Mouse (Mus musculus) heart, adult 8-10 months (tissue): ENCODE measurements around the gene Pik3ap1. TPM values are rescaled to one million over a fixed set of nuclear protein-coding genes. Genes with fewer than 3 reads are reported as not detected.
A peak's percentile ranks its signal among the peaks of the same experiment; 100 is the strongest.

Source experiments
- DNase-seq: peaks from one replicate; pipeline ENCODE4 v3.0.0; 2022; ENCODE audit warnings: low spot score
- total RNA-seq, 4 experiments: library from RNA; stranded (reverse); gene quantifications; 2 replicates each; pipeline ENCODE4 v1.2.4; 2022

Pik3ap1 gene
- total RNA-seq, 4 experiments from 2014 or later, result 1.1 to 1.7 (median 1.5) TPM

DNA sequence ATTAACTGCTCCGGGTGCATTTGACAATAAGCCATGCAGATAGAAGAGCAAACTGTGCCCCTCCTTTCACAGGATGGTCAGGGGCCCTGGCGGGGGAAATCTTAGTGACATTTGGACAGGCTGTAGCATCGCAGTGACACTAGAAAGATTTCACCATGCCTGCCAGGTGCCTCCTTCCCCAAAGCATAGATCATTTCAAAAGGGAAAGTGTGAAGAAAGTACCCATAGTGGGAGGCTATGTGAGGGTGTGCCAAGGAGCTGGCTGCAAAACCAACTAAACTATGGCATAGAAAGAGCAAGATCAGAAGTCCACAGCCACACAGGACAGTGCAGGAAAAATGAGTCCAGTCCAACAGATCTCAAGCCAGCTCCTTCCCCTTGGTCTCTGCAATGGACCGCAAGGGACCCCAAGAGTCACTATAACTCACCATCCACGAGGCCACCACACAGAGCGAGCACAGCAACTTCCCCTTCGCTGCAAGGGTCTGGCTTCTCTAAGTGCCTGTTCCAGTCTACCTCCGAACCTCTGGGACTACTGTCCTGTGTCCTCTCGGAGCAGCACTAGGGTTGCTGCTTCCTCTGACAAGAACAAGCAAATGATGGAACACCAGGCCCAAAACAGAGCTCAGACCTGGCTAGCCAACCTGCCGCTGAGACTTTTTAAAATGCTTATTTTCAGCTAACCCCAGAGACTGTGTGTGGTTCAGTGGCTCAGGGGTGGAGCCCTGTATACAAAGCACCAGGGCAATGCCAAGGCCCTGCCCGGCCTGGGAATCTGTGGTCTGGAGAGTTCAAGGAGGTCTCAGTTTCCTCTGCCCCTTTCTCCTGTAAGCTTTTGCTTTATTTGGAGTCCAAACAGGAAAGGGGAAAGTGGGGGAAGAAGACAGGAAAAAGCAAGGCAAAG, 15.1 kb downstream of the Pik3ap1 start:
- no peak for DNase-seq

DNA sequence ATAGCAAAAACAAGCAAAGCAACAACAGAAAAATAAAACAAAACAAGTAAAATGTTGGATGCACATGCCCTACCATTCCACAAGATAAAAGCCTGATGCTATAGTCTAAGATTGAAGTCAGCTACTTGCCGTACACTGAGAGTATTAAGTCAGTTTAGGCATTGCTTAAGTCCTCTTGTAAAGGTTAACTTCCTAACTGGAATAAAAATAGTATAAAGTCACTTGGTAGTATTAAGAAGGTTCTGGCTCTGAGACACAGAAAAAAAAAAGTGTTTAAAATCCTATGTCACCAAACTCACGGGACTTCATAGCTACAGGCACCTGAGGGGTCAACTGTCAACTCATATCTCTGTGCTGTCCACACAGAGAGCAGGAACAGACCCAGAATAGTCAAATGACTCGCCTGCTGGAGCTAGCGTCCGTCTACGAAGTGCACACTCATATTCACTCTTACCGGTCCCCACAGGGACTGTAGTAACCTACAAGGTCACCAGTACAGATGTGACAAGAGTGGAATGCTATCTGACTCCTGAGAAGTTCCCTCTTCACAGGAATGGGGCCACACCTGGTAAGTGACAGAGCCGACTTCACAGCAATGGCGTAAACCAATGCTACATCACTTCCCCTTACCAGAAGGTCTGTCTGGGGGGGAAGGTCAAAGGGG, 17.9 kb downstream of the Pik3ap1 start:
- DNase-seq, result no peak

DNA sequence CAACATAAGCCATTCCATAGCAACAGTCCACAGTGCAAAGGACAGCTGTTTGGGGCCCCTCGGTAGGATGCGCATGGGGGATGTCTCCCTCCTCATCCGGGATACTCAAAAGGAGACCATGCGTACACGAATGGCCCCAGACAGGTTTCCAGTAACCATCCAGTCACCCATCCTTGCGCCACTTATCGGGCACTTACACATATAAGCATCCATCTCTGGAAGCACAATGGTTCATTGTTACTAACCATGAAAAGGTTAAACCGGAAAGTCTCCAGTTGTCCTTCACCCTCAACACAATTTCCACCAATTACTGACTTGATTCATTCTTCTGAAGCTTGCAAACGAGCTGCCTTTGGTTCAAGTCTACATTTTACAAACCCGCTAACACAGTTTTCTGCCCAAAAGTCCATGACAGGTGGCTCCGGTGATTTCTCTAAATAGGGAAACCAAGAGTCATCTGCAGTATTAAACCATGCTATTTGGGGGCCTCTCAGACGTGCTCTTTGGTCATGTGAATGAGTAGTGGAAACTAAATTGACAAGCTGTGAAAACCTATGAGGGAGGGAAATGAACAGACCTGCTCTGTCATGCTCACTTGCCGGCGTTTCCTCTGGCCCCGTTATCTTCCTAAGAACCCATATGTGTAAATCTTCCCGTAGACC, 18.6 kb downstream of the Pik3ap1 start:
- no peak for DNase-seq

DNA sequence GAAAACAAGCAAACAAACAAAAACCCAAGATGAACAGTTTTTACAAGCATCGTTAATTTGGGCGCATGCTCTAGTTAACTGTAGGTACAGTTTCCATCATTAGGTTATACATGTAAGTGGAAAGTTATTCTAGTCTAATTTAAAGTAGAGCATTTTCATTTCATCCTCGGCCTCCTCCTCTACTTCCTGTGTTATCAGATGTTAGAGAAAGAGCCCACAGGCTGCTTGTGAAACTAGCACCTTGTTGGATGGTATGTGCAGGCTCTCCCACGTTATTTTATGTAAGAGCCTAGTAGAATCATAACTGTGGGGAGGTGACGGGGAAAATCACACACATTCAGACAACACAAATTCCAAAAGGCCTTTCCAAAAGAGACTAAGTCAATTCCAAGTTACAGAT, 19.3 kb downstream of the Pik3ap1 start:
- no peak for DNase-seq

DNA sequence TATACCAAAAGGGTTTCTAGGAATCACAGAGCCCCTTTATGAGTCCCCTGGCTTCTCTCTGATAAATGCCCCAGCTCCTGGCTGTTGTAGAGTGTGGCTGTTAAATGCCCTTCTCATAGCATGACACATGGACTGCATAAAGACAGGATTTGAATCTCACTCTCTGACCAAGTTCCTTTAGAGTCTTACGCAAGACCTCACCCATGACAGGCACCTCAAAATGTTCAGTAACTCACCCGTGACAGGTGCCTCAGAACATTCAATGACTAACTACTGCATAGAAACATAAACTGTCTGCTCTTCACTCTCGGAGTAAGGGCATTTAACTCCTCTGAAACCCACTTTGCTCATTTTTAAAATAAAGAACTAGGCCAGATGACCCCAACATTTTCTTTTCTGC, 20.4 kb downstream of the Pik3ap1 start:
- DNase-seq, result no peak

DNA sequence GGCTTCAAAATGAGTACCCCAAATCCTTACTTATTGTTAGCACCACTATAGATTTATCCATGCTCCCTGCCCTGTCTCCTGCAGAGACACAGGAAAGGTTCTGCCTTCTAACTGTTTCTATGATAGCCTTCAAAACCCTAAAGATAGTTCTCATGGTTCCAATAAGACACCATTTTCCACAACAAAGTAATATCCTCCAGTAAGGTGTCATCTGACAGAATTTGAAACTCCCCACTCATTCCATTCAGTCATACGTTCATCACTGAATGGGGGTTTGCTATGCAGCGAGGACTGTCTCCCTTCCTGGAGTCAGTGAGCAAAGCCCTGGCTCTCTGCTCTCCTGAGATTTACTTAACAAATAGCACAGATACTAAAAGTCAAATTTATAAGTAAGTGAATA, 21.9 kb downstream of the Pik3ap1 start:
- no peak for DNase-seq

DNA sequence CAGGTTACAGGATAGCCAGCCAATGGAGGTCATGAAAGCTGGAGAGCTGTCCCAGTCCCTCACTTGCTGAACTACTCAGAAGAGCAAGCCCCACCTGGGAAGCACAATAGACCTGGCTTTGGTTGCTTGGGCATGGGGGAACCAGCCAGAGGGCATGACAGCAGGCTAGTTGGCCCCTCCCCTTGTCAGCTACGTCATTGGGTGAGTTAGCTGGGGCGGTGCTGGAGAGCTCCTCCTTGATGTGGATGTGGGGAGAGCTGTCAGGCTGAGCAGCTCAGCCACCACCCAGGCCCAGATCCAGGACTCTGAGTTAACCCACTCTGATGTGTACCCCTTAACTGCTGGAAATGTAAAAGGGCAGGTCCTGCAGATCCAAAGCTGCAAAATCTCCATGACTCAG, 24.4 kb downstream of the Pik3ap1 start:
- no peak for DNase-seq

DNA sequence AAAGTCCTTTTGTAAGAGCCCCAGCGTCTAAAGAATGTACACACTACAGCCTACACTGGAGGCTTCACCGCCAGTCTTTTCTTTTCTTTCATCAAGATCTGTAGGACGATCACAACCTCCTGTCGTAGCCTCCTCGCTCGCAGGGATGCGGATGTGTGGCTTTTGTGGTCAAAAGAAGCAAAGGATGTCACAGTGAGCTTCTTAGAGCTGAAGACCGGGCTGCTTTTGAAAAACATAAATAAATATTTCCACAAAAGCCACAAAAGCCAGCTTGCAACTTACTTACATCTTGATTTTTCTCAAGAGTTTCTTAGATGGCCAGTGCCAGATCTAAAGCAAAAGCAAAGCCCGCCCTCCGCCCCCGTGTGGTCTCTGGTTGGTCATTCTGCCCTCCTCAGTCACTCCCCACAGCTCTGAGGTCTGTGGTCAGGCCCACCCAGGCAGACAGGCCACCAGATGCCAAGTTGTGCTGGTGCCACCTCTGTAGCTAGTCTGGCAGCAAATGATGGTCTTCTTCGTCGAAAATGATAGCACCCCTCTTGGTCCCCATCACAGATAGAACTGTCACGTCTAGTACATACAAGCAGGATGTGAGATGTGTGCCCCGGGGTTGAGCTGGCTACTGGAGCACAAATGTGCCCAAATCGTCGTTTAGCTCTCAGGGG, 30.5 kb downstream of the Pik3ap1 start:
- DNase-seq, result no peak

DNA sequence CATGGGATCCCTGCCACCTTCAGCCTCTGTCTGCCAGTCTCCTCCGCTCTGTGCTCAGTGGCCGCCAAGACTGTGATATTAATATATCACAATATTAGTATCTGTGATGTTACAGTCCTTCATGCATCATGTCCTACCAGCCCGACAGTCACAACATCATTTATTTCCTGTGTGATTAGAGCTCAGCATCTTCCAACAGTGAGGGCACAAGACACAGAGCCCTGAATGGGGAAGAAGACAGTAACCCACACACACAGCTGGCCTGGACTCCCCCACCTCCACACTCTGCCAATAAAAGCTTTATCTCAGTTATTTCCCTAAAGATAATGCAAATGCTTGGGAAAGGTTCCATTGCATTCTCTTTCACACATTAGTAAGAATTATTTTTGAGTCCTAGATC, 35.3 kb downstream of the Pik3ap1 start:
- no peak for DNase-seq

DNA sequence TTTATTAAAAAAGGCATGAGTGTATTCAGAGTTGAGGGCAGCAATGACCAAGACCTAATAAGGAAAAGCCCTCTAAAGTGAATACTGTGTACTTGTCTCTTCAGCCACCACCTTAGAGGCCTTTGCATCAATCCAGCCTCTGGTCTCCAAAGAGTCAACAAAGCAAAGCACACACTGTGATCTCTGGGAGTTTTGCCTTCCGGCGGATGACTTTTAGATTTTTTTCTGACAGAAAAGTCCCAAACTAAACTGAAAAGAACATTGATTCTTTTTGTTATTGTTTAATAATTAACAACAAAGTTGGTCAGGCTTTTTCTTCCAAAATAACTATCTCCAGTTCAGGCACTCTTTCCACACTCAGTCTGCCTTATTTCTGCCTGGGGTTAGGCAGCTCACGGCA, 36.7 kb downstream of the Pik3ap1 start:
- no peak for DNase-seq

DNA sequence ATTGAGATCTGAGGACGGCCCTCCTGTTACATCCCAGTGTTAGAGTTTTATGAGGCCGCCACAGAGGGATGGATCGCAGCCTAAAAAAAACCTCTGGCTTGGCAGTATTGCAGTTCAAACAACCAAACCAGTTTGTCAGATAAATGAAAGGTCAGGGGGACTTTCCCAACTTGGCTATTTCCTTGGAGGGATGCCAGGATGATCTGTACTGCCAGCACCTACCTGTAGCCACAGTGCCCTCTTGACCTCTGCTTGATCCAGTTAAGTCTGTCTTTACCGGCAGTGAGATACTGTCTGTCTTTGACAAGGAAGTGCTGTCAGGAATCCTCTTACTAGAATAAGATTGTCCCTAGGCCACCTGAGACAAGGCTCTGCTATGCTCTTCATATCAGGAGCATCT, 37.6 kb downstream of the Pik3ap1 start:
- no peak for DNase-seq

DNA sequence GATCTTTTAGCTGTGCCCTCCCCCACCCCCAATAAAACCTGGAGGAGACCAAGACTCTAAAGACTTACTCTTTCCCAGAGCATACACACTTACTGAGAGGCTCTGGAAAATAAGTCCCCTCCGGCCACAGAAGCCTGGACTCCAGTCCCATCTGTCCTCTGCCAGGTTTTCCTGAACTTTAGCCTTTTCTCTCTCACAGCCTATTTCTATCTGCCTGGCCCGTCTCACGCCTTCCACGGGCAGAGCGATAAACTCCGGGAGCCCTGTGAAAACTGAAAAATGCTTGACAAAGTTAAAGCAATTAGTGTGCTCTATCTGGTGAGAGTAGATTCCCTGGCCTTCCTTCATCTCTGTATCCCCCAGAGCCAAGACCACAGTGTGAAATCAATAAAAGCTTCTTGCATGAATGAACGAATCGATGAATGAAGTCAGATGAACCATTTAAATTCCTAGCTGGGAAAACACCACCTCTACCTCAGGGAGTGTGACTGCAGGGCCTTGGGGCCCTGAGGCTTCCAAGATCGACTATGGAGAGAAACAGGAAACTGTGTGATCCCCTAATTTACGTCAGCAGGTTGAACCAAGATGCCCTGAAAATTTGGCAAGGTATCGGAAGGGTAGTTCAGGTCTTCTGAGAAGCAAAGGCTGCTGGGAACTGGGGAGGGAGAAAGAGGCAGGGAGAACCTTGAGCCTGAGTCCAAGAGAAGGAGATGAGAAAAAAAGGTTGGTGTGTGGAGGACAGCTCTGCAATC, 38.6 kb downstream of the Pik3ap1 start:
- no peak for DNase-seq

DNA sequence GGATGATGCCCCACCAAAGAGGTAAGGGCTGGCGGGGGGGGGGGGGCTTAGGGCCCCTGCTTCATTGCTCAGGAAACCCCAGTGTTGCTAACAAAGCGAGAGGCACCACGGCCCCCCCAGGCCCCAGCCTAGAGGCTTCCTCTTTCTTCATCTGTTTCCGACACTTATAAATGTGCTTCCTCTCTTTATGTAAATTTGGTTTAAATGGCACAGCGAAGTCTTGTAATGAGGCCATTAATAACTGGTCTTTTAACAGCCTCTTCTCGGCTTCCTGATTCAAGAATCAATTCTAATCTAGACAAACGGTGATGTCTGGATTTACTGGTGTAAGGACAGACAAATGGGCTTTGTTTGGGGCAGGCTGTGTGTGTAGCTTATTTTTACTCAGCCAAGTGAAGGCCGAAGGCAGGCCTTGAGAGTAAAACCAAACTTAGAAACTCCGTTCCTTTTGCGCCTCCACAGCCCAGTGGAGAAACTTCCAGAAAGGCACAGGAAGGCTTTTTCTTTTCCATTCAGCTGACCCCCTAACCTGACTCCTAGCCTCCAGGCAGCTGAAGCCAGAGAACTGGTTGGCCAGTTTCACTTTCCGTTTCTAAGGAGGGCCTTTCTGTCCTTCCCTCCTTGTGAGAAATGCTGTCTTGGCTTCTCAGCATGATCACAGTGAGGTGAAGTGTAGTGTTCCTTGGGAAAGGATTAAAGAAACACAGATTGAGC, 39.7 kb downstream of the Pik3ap1 start:
- peak; percentile 58 for DNase-seq

DNA sequence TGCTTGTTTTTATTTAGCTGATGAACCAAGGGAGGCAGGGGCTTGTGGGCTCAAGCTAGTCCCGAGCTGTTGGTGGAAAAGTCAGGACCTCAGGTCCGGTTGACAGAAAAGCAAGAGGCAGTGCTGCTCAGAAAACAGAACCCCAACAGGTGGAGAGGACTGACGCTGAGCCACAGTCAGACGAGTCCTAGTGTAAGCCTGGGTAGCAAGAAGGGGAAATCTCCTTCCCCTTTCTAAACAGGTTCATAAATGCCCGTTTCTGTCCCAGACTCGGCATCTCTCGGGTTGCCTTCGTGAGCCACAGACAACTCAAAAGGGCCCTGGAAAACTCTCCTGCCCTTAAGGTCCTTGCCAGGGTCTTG, 40.3 kb downstream of the Pik3ap1 start:
- DNase-seq, result no peak

DNA sequence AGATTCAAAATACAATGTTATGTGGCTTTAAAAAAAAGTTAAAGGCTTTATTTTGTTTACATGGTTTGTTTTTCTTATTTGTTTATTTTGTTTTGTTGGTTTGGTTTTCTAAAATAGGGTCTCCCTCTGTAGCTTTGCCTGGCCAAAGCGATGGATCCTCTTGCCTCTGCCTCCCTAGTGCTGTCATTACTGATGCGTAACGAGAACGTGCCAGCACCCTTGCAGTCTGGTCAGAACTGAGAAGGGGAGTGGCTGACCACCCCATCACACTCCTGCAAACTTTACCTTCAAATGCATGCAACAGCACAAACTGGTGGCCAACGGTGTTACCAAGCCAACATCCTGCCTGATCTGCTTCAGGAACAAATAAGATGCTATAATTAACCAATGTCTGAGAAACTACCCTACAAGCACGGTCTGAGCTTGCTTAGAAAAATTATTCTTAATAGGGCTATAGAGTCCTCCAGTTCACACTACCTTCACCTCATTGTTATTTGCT, 42.3 kb downstream of the Pik3ap1 start:
- DNase-seq, result no peak

DNA sequence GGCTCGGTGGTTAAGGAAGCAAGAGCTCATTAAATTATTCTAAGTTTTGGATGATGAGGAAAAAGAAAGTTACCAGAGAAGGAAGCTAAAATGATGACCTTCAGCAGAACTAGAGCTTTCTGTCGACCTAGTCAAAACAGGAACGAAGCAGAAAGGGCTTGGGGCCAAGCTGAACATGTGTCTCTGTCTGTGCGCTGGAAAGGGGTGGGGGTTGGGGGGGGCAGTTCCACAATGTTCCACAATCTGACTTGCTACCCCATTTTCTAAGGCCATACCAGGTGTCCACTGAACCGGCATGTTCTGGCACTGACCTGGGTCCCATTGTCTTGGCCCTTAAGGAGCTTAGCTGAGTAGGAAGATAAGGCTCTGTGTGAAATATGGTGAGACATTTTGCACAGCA, 43.2 kb downstream of the Pik3ap1 start:
- no peak for DNase-seq

DNA sequence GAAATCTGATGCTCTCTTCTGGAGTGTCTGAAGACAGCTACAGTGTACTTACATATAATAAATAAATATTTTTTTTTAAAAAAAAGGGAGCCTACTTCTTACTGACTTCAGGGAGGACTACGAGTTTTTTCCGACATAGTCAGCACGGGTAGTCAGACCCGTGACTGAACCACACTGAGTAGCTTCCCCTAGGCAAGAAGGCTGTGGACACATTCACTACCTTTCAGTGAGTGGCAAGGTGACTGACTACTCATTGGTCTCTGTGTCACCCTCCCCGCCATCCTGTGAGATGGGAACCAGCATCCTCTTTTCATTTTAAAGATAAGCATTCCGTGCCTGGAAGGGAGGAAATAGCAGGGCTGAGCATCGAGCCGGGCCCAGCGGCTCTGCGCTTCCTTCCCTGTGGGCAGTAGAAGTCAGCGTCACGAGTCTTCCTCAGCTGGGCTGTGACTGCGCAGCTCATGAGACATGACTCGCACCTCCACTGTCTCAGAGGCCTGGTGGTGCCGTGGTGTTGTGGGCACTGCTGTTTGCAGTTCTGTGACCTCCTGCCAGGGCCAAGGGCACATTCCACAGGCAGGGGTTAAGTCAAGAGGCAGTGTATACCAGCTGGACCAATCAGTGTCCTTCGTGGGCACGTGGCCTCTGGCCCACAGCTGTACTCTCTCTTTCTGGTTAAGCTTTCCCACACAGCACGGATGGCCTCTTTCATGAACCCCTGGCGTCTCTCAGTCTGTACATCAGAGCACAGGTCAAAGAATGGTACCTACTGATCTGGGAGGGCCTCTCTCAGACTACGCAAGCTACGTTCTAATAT, 45.7 kb downstream of the Pik3ap1 start:
- DNase-seq, result peak; percentile 39

DNA sequence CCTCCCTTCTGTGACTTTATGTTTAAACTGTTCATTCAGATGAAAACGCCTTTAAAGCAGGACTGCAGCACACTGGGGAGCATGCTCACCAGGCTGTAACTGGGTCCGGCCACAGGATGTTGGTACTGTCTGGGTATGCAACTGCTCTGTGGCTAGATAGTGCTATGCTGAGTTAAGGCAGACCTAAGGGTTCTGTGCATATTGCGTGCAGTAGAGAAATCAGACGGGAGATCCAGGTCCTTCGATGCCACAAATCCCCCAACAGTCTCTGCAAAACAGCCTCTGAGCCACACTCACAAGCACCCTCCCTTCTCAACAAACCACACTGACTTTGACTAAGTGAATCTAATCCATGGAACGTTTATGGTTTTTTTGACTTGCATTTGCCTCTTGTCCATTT, 46.5 kb downstream of the Pik3ap1 start:
- no peak for DNase-seq

DNA sequence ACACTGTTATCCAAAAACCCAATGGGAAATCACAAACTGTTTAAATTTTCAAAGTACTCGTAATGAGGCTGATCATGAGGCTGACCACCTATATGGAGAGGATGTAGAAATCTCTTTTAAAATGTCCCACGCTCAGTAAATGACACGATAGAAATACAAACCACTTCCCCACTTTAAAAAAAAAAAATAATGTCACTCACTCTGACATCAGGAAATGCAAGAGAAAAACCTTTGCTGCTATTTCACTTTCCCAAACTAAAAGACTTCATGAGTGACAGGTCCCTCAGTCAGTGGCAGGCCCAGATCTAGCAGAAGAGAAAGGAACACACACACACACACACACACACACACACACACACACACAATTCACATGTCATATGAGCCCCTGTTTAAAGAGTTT, 49.2 kb downstream of the Pik3ap1 start:
- DNase-seq, result no peak

DNA sequence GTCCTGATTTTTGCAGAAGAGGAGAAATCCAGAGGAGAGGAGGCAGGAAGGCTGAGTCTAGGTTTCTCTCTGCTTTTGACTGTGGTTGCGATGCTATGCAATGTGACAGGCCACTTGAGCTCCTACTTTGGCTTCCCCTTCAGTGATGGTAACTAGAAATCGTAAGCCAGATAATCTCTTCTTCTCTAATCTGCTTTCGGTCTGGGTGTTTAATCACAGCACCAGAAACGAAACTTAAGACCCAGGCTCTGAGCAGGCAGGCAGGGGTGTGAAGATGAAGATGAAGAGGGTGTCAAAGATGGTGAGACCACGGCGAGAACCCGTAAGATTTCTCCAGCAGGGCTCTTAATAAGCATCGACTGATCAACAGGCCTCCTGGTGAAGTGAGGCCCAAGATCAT, 51.9 kb downstream of the Pik3ap1 start:
- DNase-seq, result no peak
